16 mouse cellular contexts compared by ENCODE assay signal in genomic region chr3:136189661-136190228, GRCm38 (mm10).
"Had no signal": no experiment of that assay in that cellular context is flagged by ENCODE, and none has a peak within 500 bp of the region (broad histone marks: within the 10 kb centered on the region; RNA-seq: fewer than 3 reads in every experiment).

No protein-coding gene starts in this region.

- H3K4me3 ChIP-seq: limb, embryonic 15.5 days; liver, embryonic 12.5 days; megakaryocyte, embryonic 14.5 days; stomach, embryonic 15.5 days had no signal

- DNase-seq: kidney, adult 2 months; kidney, postnatal 36 days; layer of hippocampus, adult 9-11 months; layer of hippocampus, postnatal 36 days; lung, embryonic 14.5 days; lung, postnatal 10 days; retina, postnatal 1 day; thymus, adult 2 months; thymus, postnatal 25 days had no signal

- H3K27ac ChIP-seq: kidney, postnatal 0 days; limb, embryonic 15.5 days; liver, embryonic 12.5 days; macrophage; stomach, embryonic 15.5 days had no signal

- H3K9me3 ChIP-seq: limb, embryonic 15.5 days; liver, embryonic 12.5 days; megakaryocyte, embryonic 14.5 days; stomach, embryonic 15.5 days had no signal

- H3K4me2 ChIP-seq: limb, embryonic 15.5 days; liver, embryonic 12.5 days; lung, embryonic 14.5 days; stomach, embryonic 15.5 days had no signal

- H3K4me1 ChIP-seq: limb, embryonic 15.5 days; liver, embryonic 12.5 days; megakaryocyte, embryonic 14.5 days; stomach, embryonic 15.5 days had no signal

- ATAC-seq: intestine, embryonic 16.5 days; liver, embryonic 12.5 days had no signal

- H3K27me3 ChIP-seq: limb, embryonic 15.5 days; liver, embryonic 12.5 days; megakaryocyte, embryonic 14.5 days; stomach, embryonic 15.5 days had no signal

- H3K9ac ChIP-seq: limb, embryonic 15.5 days; liver, embryonic 12.5 days; lung, embryonic 14.5 days; stomach, embryonic 15.5 days had no signal

- H3K36me3 ChIP-seq: limb, embryonic 15.5 days; liver, embryonic 12.5 days; stomach, embryonic 15.5 days had no signal
